Mouse (Mus musculus) forebrain, embryonic 13.5 days (tissue): ENCODE data around the gene Vangl1. TPM values are rescaled to one million over a fixed set of nuclear protein-coding genes. Genes with fewer than 3 reads are reported as not detected.

Experiments
- ATAC-seq: fragments of 200-750 bp; cut with Nextera tagmentation; 2 replicates; pipeline ENCODE4 v1.8.0; 2017
- H3K27ac ChIP-seq: fragments of 300-500 bp; sonication (generic); 2 replicates; pipeline ENCODE4 v1.5.1; 2015; ENCODE audit warnings: inconsistent platforms, mild to moderate bottlenecking, moderate library complexity
- H3K27me3 ChIP-seq: fragments of 300-500 bp; sonication (generic); 2 replicates; pipeline ENCODE4 v1.6.1; 2015; ENCODE audit warnings: mild to moderate bottlenecking, inconsistent platforms
- H3K36me3 ChIP-seq: fragments of 300-500 bp; sonication (generic); 2 replicates; pipeline ENCODE4 v1.6.1; 2015; ENCODE audit warnings: mild to moderate bottlenecking, inconsistent platforms; ENCODE audit not compliant: poor library complexity, severe bottlenecking
- H3K4me1 ChIP-seq: fragments of 300-500 bp; sonication (generic); 2 replicates; pipeline ENCODE4 v1.6.1; 2015; ENCODE audit warnings: inconsistent platforms
- H3K4me2 ChIP-seq: fragments of 300-500 bp; sonication (generic); 2 replicates; pipeline ENCODE4 v1.6.1; 2015; ENCODE audit warnings: inconsistent platforms, mild to moderate bottlenecking, moderate library complexity
- H3K4me3 ChIP-seq: fragments of 300-500 bp; sonication (generic); 2 replicates; pipeline ENCODE4 v1.5.1; 2015; ENCODE audit warnings: mild to moderate bottlenecking, inconsistent platforms
- H3K9ac ChIP-seq: fragments of 300-500 bp; sonication (generic); 2 replicates; pipeline ENCODE4 v1.6.1; 2015; ENCODE audit warnings: mild to moderate bottlenecking, inconsistent platforms
- H3K9me3 ChIP-seq: fragments of 300-500 bp; sonication (generic); replicated peaks from 2 replicates; pipeline ENCODE4 v1.6.1; 2016; ENCODE audit warnings: inconsistent platforms
- WGBS: fragments of 180-500 bp; shearing (Covaris S2); methylation state at CpG from one replicate; pipeline ENCODE4 v1.1.7; 2015; 5-methylcytosine and 5-hydroxymethylcytosine counted together
- polyA plus RNA-seq: library from polyadenylated mRNA; unstranded; fragments of >200 nt; fragmentation: Nextera tagmentation; extraction: Ambion mirVana; gene quantifications from 2 replicates; pipeline ENCODE4 v1.2.1, GENCODE M21; 2015

Vangl1 gene
- polyA plus RNA-seq, 1 experiment from 2014 or later = 3.7 TPM

DNA sequence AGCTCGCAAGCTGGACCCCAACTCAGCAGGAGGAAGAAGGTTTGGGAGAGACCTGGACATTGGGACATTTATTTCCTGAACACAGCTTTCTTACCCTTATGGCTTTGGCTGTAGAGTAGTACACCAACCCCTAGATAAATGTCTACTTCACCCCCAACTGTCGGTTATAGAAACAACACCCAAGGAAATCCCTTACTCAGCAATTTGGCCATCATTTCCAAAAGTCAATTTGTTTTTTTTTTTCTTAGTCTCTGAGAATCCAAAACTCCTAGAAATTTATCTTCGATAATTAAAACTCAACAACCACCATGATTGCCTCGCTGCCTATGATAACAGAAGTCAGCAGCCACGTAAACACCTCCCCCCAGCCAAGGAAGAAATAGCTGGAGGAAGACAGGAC is 7.3 kb downstream of the Vangl1 start:
- Histone ChIP-seq H3K9ac (no peak overlapping the region), H3K36me3 (no peaks in the 10 kb centered on the region), H3K4me1 (peaks cover 23% of the 10 kb centered on the region), H3K4me3 (no peak overlapping the region), H3K9me3 (no peaks in the 10 kb centered on the region), H3K4me2 (no peak overlapping the region), H3K27me3 (peaks cover 92% of the 10 kb centered on the region), H3K27ac (no peak overlapping the region)
- ATAC-seq = no peak
- 88% methylated on average over 5 of the region's 5 CpGs for WGBS

DNA sequence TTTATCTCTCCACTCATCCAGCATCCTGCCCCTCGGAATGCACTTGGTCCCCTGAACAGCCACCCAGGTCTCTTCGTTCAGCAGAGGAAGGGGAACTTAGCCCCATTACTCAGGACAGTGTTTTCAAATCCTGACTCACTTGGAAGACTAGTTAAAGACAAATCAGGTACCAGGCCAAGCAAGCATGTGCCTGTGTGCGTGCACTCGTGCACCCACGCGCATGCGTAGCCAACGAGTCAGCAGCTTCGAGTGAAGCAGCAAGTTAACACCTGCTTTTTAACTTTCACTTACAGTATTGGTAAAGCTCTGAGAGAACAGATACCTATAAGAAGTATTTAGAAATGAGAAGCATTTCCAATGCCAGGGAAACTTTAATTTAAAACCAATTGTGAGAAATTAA is 8.3 kb downstream of the Vangl1 start:
- Histone ChIP-seq H3K4me1 (peaks cover 23% of the 10 kb centered on the region), H3K27me3 (peaks cover 91% of the 10 kb centered on the region), H3K4me3 (no peak overlapping the region), H3K4me2 (no peak overlapping the region), H3K9ac (no peak overlapping the region), H3K27ac (no peak overlapping the region), H3K9me3 (no peaks in the 10 kb centered on the region), H3K36me3 (no peaks in the 10 kb centered on the region)
- no peak for ATAC-seq
- 93% methylated on average over 9 of the region's 9 CpGs for WGBS

DNA sequence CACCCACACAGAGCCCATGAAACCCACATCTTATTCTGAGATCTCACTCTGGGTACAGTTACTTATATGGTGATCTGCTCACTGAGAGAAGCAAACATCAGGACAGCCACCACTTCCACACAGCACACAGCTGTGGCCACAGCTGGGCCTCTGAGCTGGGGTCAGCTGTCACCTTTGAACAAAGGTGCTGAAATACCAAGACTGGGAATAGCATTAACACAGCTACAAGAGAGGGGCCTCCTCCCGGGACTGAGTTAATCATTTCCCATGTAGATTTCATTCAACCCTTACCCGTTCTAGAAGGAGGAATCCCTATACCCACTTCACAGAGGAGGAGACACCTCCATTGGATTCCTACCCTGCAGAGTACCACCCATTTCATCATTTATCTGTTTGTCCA is 8.7 kb downstream of the Vangl1 start:
- H3K9me3 ChIP-seq = no peaks in the 10 kb centered on the region
- H3K4me1 ChIP-seq = peaks cover 23% of the 10 kb centered on the region
- H3K4me3 ChIP-seq = no peak overlapping the region
- H3K27ac ChIP-seq = no peak overlapping the region
- ATAC-seq = no peak
- no peak overlapping the region for H3K9ac ChIP-seq
- no peaks in the 10 kb centered on the region for H3K36me3 ChIP-seq
- WGBS = 51% methylated on average over 2 of the region's 2 CpGs
- H3K27me3 ChIP-seq = peaks cover 88% of the 10 kb centered on the region
- no peak overlapping the region for H3K4me2 ChIP-seq

DNA sequence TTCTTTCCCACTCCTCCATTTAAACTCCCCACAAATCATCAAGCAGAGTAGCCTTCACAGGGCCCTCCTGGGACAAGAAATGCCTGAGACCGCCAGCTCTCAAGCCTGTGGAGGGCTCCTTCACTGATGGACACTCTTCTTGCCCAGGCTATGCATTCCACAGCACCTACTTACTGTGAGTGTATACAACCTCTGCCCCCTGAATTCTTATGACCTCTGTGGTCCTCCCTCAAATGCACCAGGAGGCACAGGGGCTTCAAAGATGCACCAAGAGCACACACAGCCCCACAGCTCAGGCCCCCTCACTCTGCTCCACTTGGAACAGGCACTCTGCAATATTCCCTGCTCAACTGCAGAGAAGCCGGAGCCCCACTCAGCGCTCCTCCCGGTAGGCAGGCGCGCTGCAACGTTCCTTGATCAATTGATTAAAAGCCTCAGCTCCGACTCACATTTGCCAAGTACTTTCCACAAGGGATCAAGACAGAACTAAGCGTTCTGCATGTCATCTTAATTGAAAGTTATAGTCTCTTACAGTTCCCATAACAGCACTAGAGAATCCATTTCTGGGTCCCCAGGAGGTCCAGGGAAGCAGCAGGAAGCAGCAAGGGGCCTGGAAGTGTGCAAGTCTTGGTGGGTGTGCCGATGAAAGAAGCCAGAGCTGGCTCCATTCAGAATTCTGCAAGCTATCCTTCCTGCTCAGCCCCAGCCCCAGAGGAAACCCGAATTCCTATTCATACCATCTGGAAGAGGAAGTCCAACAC is 10.0 kb downstream of the Vangl1 start:
- H3K27me3 ChIP-seq = peaks cover 78% of the 10 kb centered on the region
- 4% methylated on average over 11 of the region's 11 CpGs for WGBS
- peak; percentile 70 for ATAC-seq
- H3K4me1 ChIP-seq = peaks cover 24% of the 10 kb centered on the region
- H3K4me3 ChIP-seq = no peak overlapping the region
- peak overlapping the region; percentile 42 for H3K4me2 ChIP-seq
- H3K9ac ChIP-seq = no peak overlapping the region
- no peak overlapping the region for H3K27ac ChIP-seq
- H3K36me3 ChIP-seq = no peaks in the 10 kb centered on the region
- no peaks in the 10 kb centered on the region for H3K9me3 ChIP-seq

DNA sequence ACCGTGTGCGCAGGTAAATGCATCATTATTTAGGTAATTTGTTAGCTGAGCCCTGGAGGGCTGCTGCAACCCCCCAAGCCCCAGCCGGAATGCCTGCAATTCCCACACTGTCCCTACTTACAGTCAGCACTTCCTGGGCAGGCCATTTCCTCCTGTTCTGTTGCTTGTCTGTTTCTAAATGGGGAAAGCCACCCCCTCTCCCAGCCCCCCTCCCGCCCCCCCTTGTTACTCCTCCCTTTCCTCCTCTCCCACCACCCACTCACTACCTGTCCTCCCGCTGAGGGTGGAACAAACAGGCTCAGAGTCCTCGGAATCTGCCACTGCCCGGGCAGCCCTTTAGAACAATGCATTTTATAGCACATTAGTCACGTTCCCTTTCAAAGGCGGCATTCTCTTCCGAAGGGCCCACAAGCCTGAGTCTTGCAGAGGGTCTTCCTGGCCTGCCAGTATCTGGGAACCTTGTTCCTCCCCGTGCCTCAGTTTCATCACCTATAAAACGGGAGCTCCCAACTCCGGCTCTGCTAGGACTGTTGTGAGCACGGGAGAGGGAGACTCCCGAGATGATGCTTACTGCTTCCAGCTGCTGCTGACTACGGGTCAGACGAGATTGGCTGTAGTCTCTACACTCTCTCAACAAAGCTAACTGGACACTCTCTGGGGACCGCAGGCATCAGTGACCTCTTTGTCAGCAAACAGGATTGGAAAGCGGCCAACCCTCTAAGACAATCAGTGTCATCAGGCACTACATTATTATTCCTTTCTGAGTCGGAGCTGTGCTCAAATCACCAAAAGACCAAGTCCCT is 10.8 kb downstream of the Vangl1 start:
- 5% methylated on average over 20 of the region's 20 CpGs for WGBS
- no peak overlapping the region for H3K4me3 ChIP-seq
- H3K27ac ChIP-seq = no peak overlapping the region
- peaks cover 31% of the 10 kb centered on the region for H3K4me1 ChIP-seq
- no peaks in the 10 kb centered on the region for H3K9me3 ChIP-seq
- no peaks in the 10 kb centered on the region for H3K36me3 ChIP-seq
- ATAC-seq = peak; percentile 28; the same call in 1 of the 2 replicates
- no peak overlapping the region for H3K9ac ChIP-seq
- H3K27me3 ChIP-seq = peaks cover 73% of the 10 kb centered on the region
- H3K4me2 ChIP-seq = peak overlapping the region; percentile 42

DNA sequence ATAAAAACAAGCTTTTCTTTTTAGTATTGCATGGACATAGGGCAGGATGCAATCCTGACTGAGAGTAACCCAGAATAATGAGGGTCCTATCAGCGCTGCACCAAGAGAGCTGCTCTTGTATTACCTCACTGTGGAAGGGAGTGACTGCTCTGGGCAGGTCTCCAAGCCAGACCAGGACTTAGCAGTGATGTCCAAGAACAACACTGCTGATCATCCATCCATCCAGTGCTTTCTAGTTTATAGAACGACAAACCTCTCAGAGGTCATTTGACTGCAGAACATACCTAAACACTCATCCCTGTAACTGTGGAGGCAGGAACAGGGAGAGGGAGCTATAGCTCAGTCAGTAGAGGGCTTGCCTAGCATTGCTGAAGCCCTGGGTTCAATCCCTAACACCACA is 11.9 kb downstream of the Vangl1 start:
- H3K4me1 ChIP-seq = peaks cover 31% of the 10 kb centered on the region
- no peaks in the 10 kb centered on the region for H3K36me3 ChIP-seq
- no peak overlapping the region for H3K4me3 ChIP-seq
- no peak for ATAC-seq
- no peak overlapping the region for H3K9ac ChIP-seq
- 91% methylated on average over 2 of the region's 2 CpGs for WGBS
- H3K27ac ChIP-seq = no peak overlapping the region
- H3K4me2 ChIP-seq = no peak overlapping the region
- no peaks in the 10 kb centered on the region for H3K9me3 ChIP-seq
- peaks cover 63% of the 10 kb centered on the region for H3K27me3 ChIP-seq

DNA sequence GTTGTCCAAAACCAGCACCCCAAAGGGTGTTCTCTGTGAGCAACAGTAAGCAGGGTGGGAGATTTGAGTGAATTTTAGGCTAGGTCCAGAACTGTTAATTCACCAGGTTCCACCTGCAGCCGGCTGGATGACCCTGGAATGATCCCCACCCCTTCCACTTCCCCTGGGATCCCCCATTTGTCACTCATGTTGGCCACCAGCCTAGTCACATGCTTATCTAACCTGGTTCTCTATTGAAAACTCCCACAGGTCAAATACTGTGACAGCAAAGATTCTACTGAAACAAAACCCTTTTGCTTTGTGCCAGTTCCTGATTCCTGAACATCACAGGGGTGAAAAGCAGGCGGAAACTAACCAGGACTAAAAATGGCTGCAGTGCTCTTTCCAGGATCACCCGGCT is 12.9 kb downstream of the Vangl1 start:
- H3K4me1 ChIP-seq = peaks cover 31% of the 10 kb centered on the region
- WGBS = 84% methylated on average over 3 of the region's 3 CpGs
- peaks cover 56% of the 10 kb centered on the region for H3K27me3 ChIP-seq

DNA sequence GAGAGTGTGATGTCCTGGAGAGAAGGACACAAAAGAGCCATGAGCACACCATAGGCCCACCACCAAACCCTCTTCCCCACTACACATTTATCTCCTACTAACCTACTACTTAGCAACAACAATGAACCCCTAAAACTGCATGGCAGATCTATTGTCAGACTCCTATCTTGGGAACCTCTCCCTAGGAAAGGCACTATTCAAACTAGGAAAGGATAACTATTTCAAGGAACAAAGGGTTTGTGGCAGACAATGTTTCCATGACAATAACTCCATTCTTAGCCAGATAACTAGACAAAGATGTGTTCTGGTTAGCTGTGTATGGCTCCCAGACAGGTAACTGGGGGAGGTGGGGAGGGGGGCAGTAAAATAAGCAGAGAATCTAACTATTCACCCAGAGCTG is 13.9 kb downstream of the Vangl1 start:
- Histone ChIP-seq H3K4me3 (no peak overlapping the region), H3K27me3 (peaks cover 47% of the 10 kb centered on the region), H3K9me3 (peaks cover 7% of the 10 kb centered on the region; the same call in 1 of the 2 replicates), H3K9ac (no peak overlapping the region), H3K4me1 (peaks cover 31% of the 10 kb centered on the region), H3K4me2 (no peak overlapping the region), H3K36me3 (peaks cover 4% of the 10 kb centered on the region; the same call in 1 of the 2 replicates), H3K27ac (no peak overlapping the region)
- ATAC-seq = no peak

More for the DNA sequence above, 12.9 kb downstream of the Vangl1 start:
- H3K27ac ChIP-seq = no peak overlapping the region
- no peak overlapping the region for H3K4me2 ChIP-seq
- H3K9me3 ChIP-seq = no peaks in the 10 kb centered on the region
- H3K4me3 ChIP-seq = no peak overlapping the region
- H3K36me3 ChIP-seq = no peaks in the 10 kb centered on the region
- no peak overlapping the region for H3K9ac ChIP-seq
- ATAC-seq = no peak

DNA sequence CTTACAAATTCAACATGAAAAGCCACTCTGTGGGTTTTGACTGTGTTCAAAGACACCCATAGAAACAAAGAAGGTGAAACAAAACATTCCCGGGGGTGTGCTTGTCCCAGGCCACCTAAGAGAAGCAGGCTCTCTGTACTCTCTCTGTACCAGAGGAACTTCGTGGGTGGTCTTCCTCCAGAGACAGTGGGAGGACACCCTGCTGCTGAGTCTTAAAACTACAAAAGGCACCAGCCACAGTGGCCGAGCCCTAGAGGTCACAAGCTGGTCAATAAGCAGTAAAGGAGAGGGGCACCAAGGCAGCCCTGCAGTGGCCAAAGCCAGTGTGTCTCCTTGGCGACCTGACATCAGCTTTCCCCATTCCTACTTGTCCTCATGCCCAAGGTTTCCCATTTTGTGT is 14.5 kb downstream of the Vangl1 start:
- no peak overlapping the region for H3K9ac ChIP-seq
- peaks cover 40% of the 10 kb centered on the region for H3K27me3 ChIP-seq
- H3K36me3 ChIP-seq = peaks cover 4% of the 10 kb centered on the region; the same call in 1 of the 2 replicates
- H3K9me3 ChIP-seq = peaks cover 8% of the 10 kb centered on the region; the same call in 1 of the 2 replicates
- H3K4me1 ChIP-seq = peaks cover 30% of the 10 kb centered on the region
- 9% methylated on average over 4 of the region's 4 CpGs for WGBS
- H3K27ac ChIP-seq = no peak overlapping the region
- H3K4me2 ChIP-seq = no peak overlapping the region
- H3K4me3 ChIP-seq = no peak overlapping the region
- no peak for ATAC-seq

DNA sequence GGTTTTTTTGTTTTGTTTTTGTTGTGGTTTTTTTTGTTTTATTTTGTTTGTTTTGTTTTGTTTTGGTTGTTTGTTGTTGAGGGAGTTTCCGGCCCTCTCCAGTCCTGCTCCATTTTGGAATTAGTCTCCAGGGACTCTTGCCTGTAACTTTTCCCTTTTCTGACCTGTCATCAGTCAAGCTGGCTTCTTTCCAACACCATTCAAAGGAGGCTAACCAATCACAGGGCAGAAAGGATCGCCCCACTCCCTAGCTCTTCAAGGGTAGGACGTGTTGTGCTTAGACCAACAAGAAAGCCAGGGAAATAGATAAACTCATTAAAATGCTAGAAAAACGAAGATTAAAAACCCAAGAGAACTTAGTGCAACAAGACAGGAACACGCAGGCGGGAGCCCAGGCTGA is 15.5 kb downstream of the Vangl1 start:
- no peak overlapping the region for H3K9ac ChIP-seq
- ATAC-seq = no peak
- peaks cover 32% of the 10 kb centered on the region for H3K27me3 ChIP-seq
- 13% methylated on average over 6 of the region's 6 CpGs for WGBS
- H3K4me3 ChIP-seq = no peak overlapping the region
- H3K4me1 ChIP-seq = peaks cover 20% of the 10 kb centered on the region
- H3K4me2 ChIP-seq = peak overlapping the region; percentile 36
- peaks cover 8% of the 10 kb centered on the region; the same call in 1 of the 2 replicates for H3K9me3 ChIP-seq
- peaks cover 4% of the 10 kb centered on the region; the same call in 1 of the 2 replicates for H3K36me3 ChIP-seq
- H3K27ac ChIP-seq = no peak overlapping the region

DNA sequence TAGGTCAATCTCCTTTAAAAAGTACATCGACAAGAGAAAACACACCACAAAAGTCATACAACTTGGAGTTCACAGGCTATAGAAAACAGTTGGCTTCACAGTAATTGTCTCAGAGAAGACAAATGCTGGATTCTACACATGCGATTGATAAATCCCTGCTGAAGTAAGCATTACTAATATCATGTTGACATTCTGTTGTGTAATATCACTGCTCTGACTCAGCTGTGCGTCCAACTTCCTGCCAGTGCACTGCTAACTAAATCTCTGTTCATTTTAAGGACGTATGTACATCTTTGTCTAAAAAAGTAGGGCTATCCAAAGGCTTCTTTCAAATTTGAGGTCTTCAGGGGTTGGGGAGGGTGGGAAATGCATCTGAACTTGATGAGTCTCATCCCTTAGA is 17.1 kb downstream of the Vangl1 start:
- H3K4me1 ChIP-seq = peaks cover 7% of the 10 kb centered on the region
- H3K9ac ChIP-seq = no peak overlapping the region
- WGBS = 90% methylated on average over 4 of the region's 4 CpGs

DNA sequence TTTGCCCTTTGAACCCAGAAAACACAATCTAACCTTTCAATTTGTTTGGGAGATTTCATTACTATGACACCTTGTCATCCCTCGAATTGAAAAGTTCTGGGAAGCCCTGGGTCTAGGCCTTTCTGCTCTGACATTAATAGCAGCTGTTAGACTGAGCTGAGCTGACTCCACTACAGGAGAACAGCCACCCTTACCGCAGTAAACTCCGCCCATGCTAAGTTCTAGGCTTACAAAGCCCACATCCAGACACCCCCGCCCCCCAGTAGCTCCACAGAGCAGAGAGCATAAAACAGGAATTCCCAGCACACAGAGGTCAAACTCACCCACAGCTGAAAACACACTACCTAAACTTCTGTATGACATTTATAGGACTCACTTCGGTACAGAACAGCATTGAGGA is 19.8 kb downstream of the Vangl1 start:
- no peak overlapping the region for H3K4me3 ChIP-seq
- WGBS = 84% methylated on average over 5 of the region's 5 CpGs
- H3K27me3 ChIP-seq = peaks cover 3% of the 10 kb centered on the region; the same call in 1 of the 2 replicates
- peaks cover 20% of the 10 kb centered on the region for H3K4me1 ChIP-seq
- peaks cover 4% of the 10 kb centered on the region; the same call in 1 of the 2 replicates for H3K36me3 ChIP-seq
- no peak overlapping the region for H3K27ac ChIP-seq
- no peak overlapping the region for H3K4me2 ChIP-seq
- H3K9ac ChIP-seq = no peak overlapping the region
- ATAC-seq = no peak
- peaks cover 8% of the 10 kb centered on the region for H3K9me3 ChIP-seq

More for the DNA sequence above, 17.1 kb downstream of the Vangl1 start:
- Histone ChIP-seq H3K4me3 (no peak overlapping the region), H3K36me3 (peaks cover 4% of the 10 kb centered on the region; the same call in 1 of the 2 replicates), H3K27ac (no peak overlapping the region), H3K27me3 (peaks cover 18% of the 10 kb centered on the region), H3K9me3 (peaks cover 8% of the 10 kb centered on the region; the same call in 1 of the 2 replicates), H3K4me2 (no peak overlapping the region)
- no peak for ATAC-seq
